Mouse (Mus musculus) A20 (cell line): Measurements from ENCODE around the gene Ccdc134.
"Not testable (repeated sequence)": the region's sequence is repeated elsewhere in the genome, so short reads cannot be mapped to it uniquely, and the experiment has no call there.

Experiments
- DNase-seq: peaks from one replicate; pipeline ENCODE4 v3.0.0-alpha.2; 2011; ENCODE audit warnings: low read depth, low spot score

Gene Ccdc134

GRCm38 (mm10) chr15:82127426-82128374 lies at the start of gene Ccdc134:
Gene Ccdc134 (plus strand): TSS chr15:82127922.
- peak; percentile 97 for DNase-seq

GRCm38 (mm10) chr15:82079883-82080282 lies 47.8 kb upstream of the Ccdc134 start:
- no peak for DNase-seq

- peak; percentile 41 for DNase-seq
These were observed 46.6 kb upstream of the Ccdc134 start for GRCm38 (mm10) chr15:82081161-82081560.

- DNase-seq: no peak
These were observed 42.1 kb upstream of the Ccdc134 start for GRCm38 (mm10) chr15:82085606-82086005.

- no peak for DNase-seq
These were observed 41.6 kb upstream of the Ccdc134 start for GRCm38 (mm10) chr15:82086131-82086530.

GRCm38 (mm10) chr15:82087266-82087665 lies 40.5 kb upstream of the Ccdc134 start:
- no peak for DNase-seq

GRCm38 (mm10) chr15:82091061-82091460 lies 36.7 kb upstream of the Ccdc134 start:
- DNase-seq: no peak

- DNase-seq: peak; percentile 48
These were observed 20.7 kb upstream of the Ccdc134 start for GRCm38 (mm10) chr15:82106953-82107555.

GRCm38 (mm10) chr15:82120544-82120943 lies 7.2 kb upstream of the Ccdc134 start:
- no peak for DNase-seq

- not testable (repeated sequence) for DNase-seq
These were observed 1.0 kb upstream of the Ccdc134 start for GRCm38 (mm10) chr15:82126690-82127089.

- peak; percentile 50 for DNase-seq
These were observed 676 bp downstream of the Ccdc134 start for GRCm38 (mm10) chr15:82128398-82128797.

GRCm38 (mm10) chr15:82130599-82130998 lies 2.9 kb downstream of the Ccdc134 start:
- DNase-seq: no peak

GRCm38 (mm10) chr15:82135372-82135771 lies 7.7 kb downstream of the Ccdc134 start:
- DNase-seq: peak; percentile 47

GRCm38 (mm10) chr15:82138565-82138964 lies 10.8 kb downstream of the Ccdc134 start:
- DNase-seq: peak; percentile 74

GRCm38 (mm10) chr15:82139196-82139595 lies 11.5 kb downstream of the Ccdc134 start:
- peak; percentile 63 for DNase-seq

- DNase-seq: no peak
These were observed 12.6 kb downstream of the Ccdc134 start for GRCm38 (mm10) chr15:82140355-82140754.

- DNase-seq: no peak
These were observed 16.4 kb downstream of the Ccdc134 start for GRCm38 (mm10) chr15:82144157-82144556.

- DNase-seq: peak; percentile 48
These were observed 17.7 kb downstream of the Ccdc134 start for GRCm38 (mm10) chr15:82145408-82145807.

GRCm38 (mm10) chr15:82145851-82146769 lies 18.4 kb downstream of the Ccdc134 start:
- peak; percentile 69 for DNase-seq

GRCm38 (mm10) chr15:82146770-82147610 lies 19.3 kb downstream of the Ccdc134 start, which contains the start of gene Srebf2:
Gene Srebf2 (plus strand): TSS chr15:82147181.
- peak; percentile 100 for DNase-seq
